Comparison of ENCODE assay signal across 18 mouse cellular contexts in genomic region chr10:43749496-43750110, GRCm38 (mm10).
"Had no signal": no experiment of that assay in that cellular context is flagged by ENCODE, and none has a peak within 500 bp of the region (broad histone marks: within the 10 kb centered on the region; RNA-seq: fewer than 3 reads in every experiment).

No protein-coding gene starts in this region.

- H3K36me3 ChIP-seq: midbrain, embryonic 10.5 days; midbrain, embryonic 13.5 days; midbrain, embryonic 15.5 days; neural tube, embryonic 13.5 days; neural tube, embryonic 15.5 days had no signal

- H3K4me2 ChIP-seq: lung, embryonic 14.5 days; midbrain, embryonic 13.5 days; midbrain, embryonic 15.5 days; neural tube, embryonic 13.5 days; neural tube, embryonic 15.5 days had no signal

- H3K27ac ChIP-seq: midbrain, embryonic 10.5 days; midbrain, embryonic 13.5 days; midbrain, embryonic 15.5 days; neural tube, embryonic 13.5 days; neural tube, embryonic 15.5 days had no signal

- H3K4me3 ChIP-seq: midbrain, embryonic 10.5 days; midbrain, embryonic 13.5 days; midbrain, embryonic 15.5 days; myocyte; neural tube, embryonic 13.5 days; neural tube, embryonic 15.5 days had no signal

- H3K4me1 ChIP-seq: midbrain, embryonic 15.5 days; neural tube, embryonic 15.5 days had no signal

- ATAC-seq: midbrain, embryonic 13.5 days; midbrain, embryonic 15.5 days had no signal

- H3K27me3 ChIP-seq: midbrain, embryonic 13.5 days; midbrain, embryonic 15.5 days; neural tube, embryonic 13.5 days; neural tube, embryonic 15.5 days had no signal

- H3K9me3 ChIP-seq: midbrain, embryonic 10.5 days; midbrain, embryonic 13.5 days; midbrain, embryonic 15.5 days; neural tube, embryonic 13.5 days; neural tube, embryonic 15.5 days had no signal

- H3K9ac ChIP-seq: lung, embryonic 14.5 days; midbrain, embryonic 13.5 days; midbrain, embryonic 15.5 days; neural tube, embryonic 13.5 days; neural tube, embryonic 15.5 days had no signal

- DNase-seq: lung, adult 18-20 months; lung, embryonic 14.5 days; lung, postnatal 10 days; lung, postnatal 4 days; retina, postnatal 1 day; right cerebral cortex, adult 18-20 months; right cerebral cortex, postnatal 25 days; right cerebral cortex, postnatal 4 days; spleen, adult 18-20 months; thymus, adult 2 months; thymus, postnatal 25 days; thymus, postnatal 4 days had no signal
